Mouse (Mus musculus) myocyte (in vitro differentiated cells): Measurements from ENCODE around the gene Slc19a1. TPM values are rescaled to one million over a fixed set of nuclear protein-coding genes. Genes with fewer than 3 reads are reported as not detected.

Experiments
- H3K27me3 ChIP-seq: one replicate; pipeline ENCODE4 v1.6.1; 2011; ENCODE audit not compliant: control insufficient read depth, insufficient read depth, insufficient read length
- H3K36me3 ChIP-seq: one replicate; pipeline ENCODE4 v1.6.1; 2011; ENCODE audit not compliant: control insufficient read depth, insufficient read depth
- H3K4me2 ChIP-seq: one replicate; pipeline ENCODE4 v1.6.1; 2011; ENCODE audit warnings: low read depth, control low read depth
- H3K4me3 ChIP-seq: one replicate; pipeline ENCODE4 v1.5.1; 2011; ENCODE audit warnings: mild to moderate bottlenecking, control low read depth, moderate library complexity
- H3K79me2 ChIP-seq: one replicate; pipeline ENCODE4 v1.6.1; 2011; ENCODE audit not compliant: control insufficient read depth, insufficient read depth
- H3ac ChIP-seq: one replicate; pipeline ENCODE4 v1.6.1; 2011; ENCODE audit not compliant: control insufficient read depth, insufficient read length
- CEBPB ChIP-seq: IDR thresholded peaks from 2 replicates; pipeline ENCODE4 v1.6.1; 2011; ENCODE audit warnings: mild to moderate bottlenecking, moderate library complexity; ENCODE audit not compliant: poor library complexity, insufficient read depth, severe bottlenecking
- E2F4 ChIP-seq: IDR thresholded peaks from one replicate; pipeline ENCODE4 v1.6.1; 2011; ENCODE audit warnings: mild to moderate bottlenecking, control low read depth, moderate library complexity; ENCODE audit not compliant: insufficient read depth
- MAX ChIP-seq: IDR thresholded peaks from one replicate; pipeline ENCODE4 v1.6.1; 2011; ENCODE audit warnings: low read depth, mild to moderate bottlenecking, control low read depth
- MYOD1 ChIP-seq, 3 experiments: IDR thresholded peaks; one replicate each; pipeline ENCODE4 v1.6.1; 2011; ENCODE audit warnings: control low read depth in 2 of 3, low read depth in 2 of 3, mild to moderate bottlenecking in 2 of 3, moderate library complexity in 1 of 3; ENCODE audit not compliant: insufficient read length in 2 of 3, control insufficient read depth in 1 of 3
- MYOG ChIP-seq, 3 experiments: IDR thresholded peaks; one replicate each; pipeline ENCODE4 v1.6.1; 2011; ENCODE audit warnings: control low read depth in 2 of 3, low read depth in 2 of 3, mild to moderate bottlenecking in 2 of 3; ENCODE audit not compliant: insufficient read length in 2 of 3, control insufficient read depth in 1 of 3, insufficient read depth in 1 of 3
- POLR2A ChIP-seq: IDR thresholded peaks from one replicate; pipeline ENCODE4 v1.6.1; 2011; ENCODE audit warnings: low read depth, mild to moderate bottlenecking, control low read depth, moderate library complexity; ENCODE audit not compliant: insufficient read length
- POLR2AphosphoS2 ChIP-seq: IDR thresholded peaks from one replicate; pipeline ENCODE4 v1.6.1; 2011; ENCODE audit warnings: low read depth, control low read depth; ENCODE audit not compliant: insufficient read length
- REST ChIP-seq: IDR thresholded peaks from one replicate; pipeline ENCODE4 v1.6.1; 2011; ENCODE audit warnings: mild to moderate bottlenecking, control low read depth, moderate library complexity; ENCODE audit not compliant: insufficient read depth, insufficient read length
- SRF ChIP-seq: IDR thresholded peaks from one replicate; pipeline ENCODE4 v1.6.1; 2011; ENCODE audit warnings: low read depth; ENCODE audit not compliant: control insufficient read depth, insufficient read length
- TCF12 ChIP-seq: IDR thresholded peaks from one replicate; pipeline ENCODE4 v1.6.1; 2011; ENCODE audit warnings: mild to moderate bottlenecking, control low read depth; ENCODE audit not compliant: poor library complexity, insufficient read depth, severe bottlenecking
- TCF3 ChIP-seq: IDR thresholded peaks from one replicate; pipeline ENCODE4 v1.6.1; 2011; ENCODE audit warnings: low read depth, control low read depth; ENCODE audit not compliant: insufficient read length
- USF1 ChIP-seq: IDR thresholded peaks from one replicate; pipeline ENCODE4 v1.6.1; 2011; ENCODE audit warnings: low read depth, mild to moderate bottlenecking, control low read depth, moderate library complexity
- polyA plus RNA-seq: library from polyadenylated mRNA; unstranded; fragments of >200 nt; fragmentation: generic; extraction: Trizol; gene quantifications from one replicate; pipeline ENCODE4 v1.2.1, GENCODE M21; 2012; ENCODE audit warnings: missing spikeins

Slc19a1 gene
- polyA plus RNA-seq, 1 experiment = 23.0 TPM

DNA sequence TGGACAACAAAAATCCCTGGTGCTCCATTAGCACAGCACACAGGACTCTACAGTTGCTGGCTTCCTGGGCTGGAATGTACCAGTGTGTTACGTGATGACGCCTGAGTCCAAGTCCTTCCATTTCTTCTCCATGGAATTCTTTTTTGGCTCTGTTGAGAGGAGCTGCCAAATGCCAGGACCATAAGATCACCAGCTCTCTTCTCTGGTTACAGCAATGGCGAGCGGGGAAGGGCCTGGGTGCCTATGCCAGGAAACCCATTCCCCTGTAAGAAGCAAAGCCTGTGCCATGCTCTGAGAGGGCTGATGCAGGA, 65.8 kb downstream of the Slc19a1 start:
- peak overlapping the region; percentile 64 for H3K4me2 ChIP-seq
- H3K36me3 ChIP-seq = peaks cover 20% of the 10 kb centered on the region
- no peak overlapping the region for H3K4me3 ChIP-seq
- H3K27me3 ChIP-seq = no peaks in the 10 kb centered on the region
- TF ChIP-seq MYOG (IDR thresholded peaks at IDR 0.05; ENCODE audit: control insufficient read depth in 1 of 3, insufficient read depth in 1 of 3, insufficient read length in 2 of 3, low read depth in 2 of 3) (peak in 1 of 3 experiments; percentile 0), POLR2A (no peak), E2F4 (no peak)
- no peak overlapping the region for H3ac ChIP-seq
- peaks cover 96% of the 10 kb centered on the region for H3K79me2 ChIP-seq

DNA sequence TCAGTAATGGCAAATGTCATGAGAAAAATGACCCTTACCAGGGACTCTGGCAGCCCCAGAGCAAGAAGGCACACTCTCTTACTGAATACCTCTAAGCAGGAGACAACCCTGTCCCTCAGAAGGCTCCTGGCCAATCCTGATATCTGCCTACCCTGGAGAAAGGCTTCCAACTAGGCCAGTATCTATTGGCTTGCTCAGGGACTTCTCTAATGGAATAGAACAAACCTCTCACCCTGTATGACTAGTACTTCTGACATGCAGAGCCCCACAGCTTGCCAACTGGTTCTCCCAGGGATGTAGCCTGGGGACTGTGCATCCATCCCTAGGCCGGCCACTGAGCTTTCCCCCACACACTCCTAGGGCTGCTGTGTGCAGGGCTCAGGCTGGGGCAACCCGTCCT, 66.6 kb downstream of the Slc19a1 start:
- TF ChIP-seq MYOG (IDR thresholded peaks at IDR 0.05; ENCODE audit: control insufficient read depth in 1 of 3, insufficient read depth in 1 of 3, insufficient read length in 2 of 3, low read depth in 2 of 3) (no peak), POLR2AphosphoS2 (no peak), REST (no peak), MYOD1 (IDR thresholded peaks at IDR 0.05; ENCODE audit: control insufficient read depth in 1 of 3, insufficient read length in 2 of 3, low read depth in 2 of 3) (no peak)
- H3ac ChIP-seq = no peak overlapping the region
- H3K36me3 ChIP-seq = peaks cover 14% of the 10 kb centered on the region

DNA sequence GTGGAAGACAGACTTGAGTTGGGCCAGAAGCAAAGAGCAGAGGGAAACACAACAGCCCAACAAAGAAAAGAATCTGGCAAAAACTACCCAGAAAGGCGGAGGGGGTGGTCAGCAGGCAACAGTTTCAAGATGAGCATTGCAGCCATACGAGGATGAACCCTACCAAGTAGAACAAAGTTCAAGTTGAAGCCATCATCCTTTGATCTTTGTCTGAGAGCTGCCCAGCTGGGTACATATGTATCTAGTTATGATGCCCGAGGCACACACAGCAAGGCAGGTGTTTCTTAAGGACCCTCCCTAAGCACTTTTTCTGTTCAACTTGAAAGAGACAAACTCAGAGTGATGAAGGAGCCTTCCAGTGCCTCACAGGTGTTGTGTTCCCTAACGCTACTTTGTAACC, 67.7 kb downstream of the Slc19a1 start:
- Histone ChIP-seq H3K36me3 (peaks cover 6% of the 10 kb centered on the region), H3K4me3 (no peak overlapping the region), H3K79me2 (peaks cover 97% of the 10 kb centered on the region), H3K4me2 (no peak overlapping the region), H3K27me3 (no peaks in the 10 kb centered on the region), H3ac (no peak overlapping the region)
- no peak for TF ChIP-seq SRF
- TF ChIP-seq E2F4 = no peak

More for the DNA sequence above, 66.6 kb downstream of the Slc19a1 start:
- peaks cover 98% of the 10 kb centered on the region for H3K79me2 ChIP-seq
- H3K4me3 ChIP-seq = no peak overlapping the region
- H3K4me2 ChIP-seq = peak overlapping the region; percentile 64
- no peaks in the 10 kb centered on the region for H3K27me3 ChIP-seq

DNA sequence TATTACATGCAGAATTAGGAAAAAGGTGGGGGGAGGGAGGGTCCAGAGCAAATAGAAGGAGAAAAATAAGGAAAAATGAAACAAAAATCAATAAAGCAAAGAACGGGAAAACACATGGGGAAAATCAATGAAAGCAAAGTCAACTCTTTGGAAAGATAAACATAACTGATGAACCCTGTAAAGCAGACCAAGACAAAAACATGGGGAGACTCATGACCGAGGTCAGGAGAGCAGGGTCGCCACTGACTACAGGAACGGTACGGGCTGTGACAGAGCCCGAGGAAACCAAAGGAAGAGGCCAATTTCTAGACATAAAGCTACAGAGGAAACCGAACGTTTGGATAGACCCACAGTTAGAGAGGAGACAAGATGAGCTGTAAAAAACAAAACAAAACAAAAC, 71.6 kb downstream of the Slc19a1 start:
- H3K4me2 ChIP-seq = no peak overlapping the region
- H3K36me3 ChIP-seq = no peaks in the 10 kb centered on the region
- TF ChIP-seq MAX = no peak
- TF ChIP-seq TCF12 = no peak
- TF ChIP-seq E2F4 = no peak
- TF ChIP-seq POLR2A = no peak
- TF ChIP-seq SRF = no peak
- no peak for TF ChIP-seq REST
- TF ChIP-seq CEBPB = no peak
- TF ChIP-seq USF1 = no peak
- no peak for TF ChIP-seq POLR2AphosphoS2
- TF ChIP-seq MYOG (IDR thresholded peaks at IDR 0.05; ENCODE audit: control insufficient read depth in 1 of 3, insufficient read depth in 1 of 3, insufficient read length in 2 of 3, low read depth in 2 of 3) = no peak
- no peak for TF ChIP-seq MYOD1 (IDR thresholded peaks at IDR 0.05; ENCODE audit: control insufficient read depth in 1 of 3, insufficient read length in 2 of 3, low read depth in 2 of 3)
- no peak for TF ChIP-seq TCF3
- H3ac ChIP-seq = no peak overlapping the region
- peaks cover 96% of the 10 kb centered on the region for H3K79me2 ChIP-seq
- no peaks in the 10 kb centered on the region for H3K27me3 ChIP-seq
- no peak overlapping the region for H3K4me3 ChIP-seq

DNA sequence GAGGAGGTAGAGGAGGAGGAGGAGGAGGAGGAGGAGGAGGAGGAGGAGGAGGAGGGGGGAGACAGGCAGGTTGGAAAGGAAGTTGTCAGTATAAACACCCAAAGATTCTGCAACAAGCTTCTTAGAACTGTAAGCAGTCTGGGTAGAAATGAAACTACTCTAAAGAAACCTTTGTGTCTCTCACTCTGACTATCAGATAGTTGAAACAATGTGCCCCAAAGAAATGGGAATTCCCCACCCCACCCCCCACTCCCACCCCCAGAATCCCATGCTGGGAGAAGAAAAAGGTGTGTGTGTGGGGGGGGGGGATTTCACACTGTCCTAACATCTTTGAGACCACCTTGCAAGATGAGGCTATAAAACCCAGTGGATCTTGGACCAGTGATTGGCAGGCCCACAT, 72.3 kb downstream of the Slc19a1 start:
- Histone ChIP-seq H3K4me2 (no peak overlapping the region), H3K36me3 (no peaks in the 10 kb centered on the region), H3K79me2 (peaks cover 96% of the 10 kb centered on the region), H3K27me3 (no peaks in the 10 kb centered on the region), H3ac (no peak overlapping the region), H3K4me3 (no peak overlapping the region)
- TF ChIP-seq CEBPB = no peak
- no peak for TF ChIP-seq POLR2A
- no peak for TF ChIP-seq MAX
- TF ChIP-seq TCF3 = no peak
- TF ChIP-seq SRF = no peak
- no peak for TF ChIP-seq MYOD1 (IDR thresholded peaks at IDR 0.05; ENCODE audit: control insufficient read depth in 1 of 3, insufficient read length in 2 of 3, low read depth in 2 of 3)
- TF ChIP-seq POLR2AphosphoS2 = no peak
- no peak for TF ChIP-seq MYOG (IDR thresholded peaks at IDR 0.05; ENCODE audit: control insufficient read depth in 1 of 3, insufficient read depth in 1 of 3, insufficient read length in 2 of 3, low read depth in 2 of 3)
- TF ChIP-seq USF1 = no peak
- TF ChIP-seq REST = no peak
- no peak for TF ChIP-seq E2F4
- no peak for TF ChIP-seq TCF12

DNA sequence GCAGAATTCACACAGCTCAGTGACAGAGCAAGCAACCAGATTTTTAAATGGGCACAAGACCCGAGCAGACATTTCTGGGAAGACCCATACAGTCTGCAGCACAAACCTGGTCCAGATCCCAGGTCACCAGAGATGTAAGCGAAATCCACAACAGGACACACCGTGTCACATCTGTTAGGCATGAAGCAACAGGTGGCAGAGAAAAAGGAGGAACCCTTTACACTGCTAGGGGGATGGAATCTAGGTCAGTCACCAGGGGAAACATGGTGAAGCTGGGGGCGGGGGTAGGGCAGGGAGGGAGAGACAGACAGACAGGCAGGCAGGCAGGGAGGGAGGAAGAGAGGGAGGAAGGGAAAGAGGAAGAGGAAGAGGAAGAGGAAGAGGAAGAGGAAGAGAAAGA, 76.1 kb downstream of the Slc19a1 start:
- TF ChIP-seq E2F4 = no peak
- TF ChIP-seq POLR2A = no peak
- TF ChIP-seq MYOD1 (IDR thresholded peaks at IDR 0.05; ENCODE audit: control insufficient read depth in 1 of 3, insufficient read length in 2 of 3, low read depth in 2 of 3) = peak in 1 of 3 experiments; percentile 40
- TF ChIP-seq MYOG (IDR thresholded peaks at IDR 0.05; ENCODE audit: control insufficient read depth in 1 of 3, insufficient read depth in 1 of 3, insufficient read length in 2 of 3, low read depth in 2 of 3) = no peak
- no peak for TF ChIP-seq SRF
- no peak for TF ChIP-seq TCF12
- no peak for TF ChIP-seq MAX
- TF ChIP-seq REST = no peak
- H3K27me3 ChIP-seq = no peaks in the 10 kb centered on the region
- H3K4me3 ChIP-seq = no peak overlapping the region
- no peak overlapping the region for H3K4me2 ChIP-seq
- H3K36me3 ChIP-seq = peaks cover 7% of the 10 kb centered on the region
- H3ac ChIP-seq = no peak overlapping the region
- peaks cover 95% of the 10 kb centered on the region for H3K79me2 ChIP-seq
